Mouse (Mus musculus) gastrocnemius, postnatal 25 days (tissue): ENCODE results near the gene Kcnq1. TPM values are rescaled to one million over a fixed set of nuclear protein-coding genes. Genes with fewer than 3 reads are reported as not detected.

ENCODE experiments used
- DNase-seq: peaks from one replicate; pipeline ENCODE4 v3.0.0; 2022
- total RNA-seq, 2 experiments: library from RNA; stranded (reverse); gene quantifications; 1 replicate in 1 of 2; 2 replicates in 1 of 2; pipeline ENCODE4 v1.2.3; 2021

Gene Kcnq1
- total RNA-seq, 2 experiments from 2014 or later: 0.33 to 0.80 TPM

GRCm38 (mm10) chr7:143283625-143284024 is 177.5 kb downstream of the Kcnq1 start:
- DNase-seq: no peak

GRCm38 (mm10) chr7:143284866-143285265 is 178.7 kb downstream of the Kcnq1 start:
- DNase-seq: no peak

- no peak for DNase-seq
These were observed 179.3 kb downstream of the Kcnq1 start for GRCm38 (mm10) chr7:143285440-143285839.

- DNase-seq: no peak
These were observed 180.5 kb downstream of the Kcnq1 start for GRCm38 (mm10) chr7:143286532-143287290.

- DNase-seq: no peak
These were observed 182.0 kb downstream of the Kcnq1 start for GRCm38 (mm10) chr7:143288135-143288534.

DNA sequence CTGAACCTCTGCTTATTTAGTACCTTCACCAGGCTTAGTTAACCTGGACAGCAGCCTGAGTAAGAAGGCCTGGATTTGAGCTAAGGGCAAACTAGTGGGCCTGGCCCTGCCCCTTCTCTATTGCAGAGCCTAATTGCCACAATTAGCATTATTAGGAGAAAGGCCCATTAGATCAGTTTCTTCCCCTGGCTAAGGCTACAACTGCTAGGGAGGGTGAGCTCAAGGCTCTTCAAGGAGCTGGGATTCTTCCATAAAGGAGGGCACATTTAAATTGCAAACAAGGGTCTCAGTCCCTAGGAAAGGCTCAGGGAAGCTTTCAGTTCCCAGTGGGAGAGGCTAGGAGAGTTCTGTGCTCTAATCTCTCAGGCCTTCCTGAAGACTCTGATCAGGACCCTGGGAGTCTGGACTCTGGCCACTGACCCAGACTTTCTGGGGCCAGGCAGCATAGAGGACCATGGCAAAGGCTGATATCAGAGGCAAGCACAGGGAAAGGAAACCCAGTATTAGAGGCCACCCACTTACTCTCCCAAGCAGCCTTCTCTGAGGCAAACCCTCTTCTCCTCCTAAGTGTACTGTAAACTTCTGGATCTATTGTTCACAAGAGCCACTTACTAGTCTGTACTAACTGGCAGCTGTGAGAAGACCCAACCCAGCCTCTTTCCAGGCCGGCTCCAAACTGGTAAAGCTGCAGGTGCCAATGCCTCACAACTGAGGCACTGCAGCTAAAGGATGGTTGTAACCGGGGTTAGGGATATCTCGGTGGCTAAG is 183.1 kb downstream of the Kcnq1 start:
- DNase-seq: no peak

DNA sequence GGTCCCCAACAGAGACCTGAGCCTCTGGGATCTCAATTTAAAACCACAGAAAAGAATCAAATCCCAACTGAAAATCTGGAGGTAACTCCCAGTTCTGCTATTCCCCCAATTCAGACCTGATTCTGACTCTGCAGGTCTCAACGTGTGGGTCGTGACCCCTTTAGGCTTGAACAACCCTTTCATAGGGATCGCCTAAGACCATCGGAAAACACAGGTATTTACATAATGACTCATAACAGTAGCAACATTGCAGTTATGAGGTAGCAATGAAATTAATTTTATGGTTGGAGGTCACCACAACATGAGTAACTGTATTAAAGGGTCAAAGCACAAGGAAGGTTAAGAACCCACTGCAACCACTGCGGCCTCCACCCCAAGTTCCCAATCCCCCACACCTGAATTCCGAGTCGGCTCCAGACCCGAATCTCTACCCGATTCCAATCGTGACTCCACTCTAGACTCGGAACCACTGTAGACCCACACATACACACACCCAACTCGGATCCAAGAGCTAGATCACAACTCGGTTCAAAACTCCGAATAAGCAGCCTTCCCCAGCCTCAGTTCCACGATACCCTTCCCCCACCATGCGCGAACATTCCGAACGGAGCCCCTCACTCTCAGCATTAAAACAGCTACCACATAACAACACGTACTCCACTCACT is 188.7 kb downstream of the Kcnq1 start:
- DNase-seq: no peak

- DNase-seq: peak; percentile 29
These were observed 189.3 kb downstream of the Kcnq1 start for GRCm38 (mm10) chr7:143295356-143296000.

GRCm38 (mm10) chr7:143296001-143296379 is 189.8 kb downstream of the Kcnq1 start:
- no peak for DNase-seq

GRCm38 (mm10) chr7:143296384-143296801 is 190.2 kb downstream of the Kcnq1 start:
- DNase-seq: peak; percentile 89

DNA sequence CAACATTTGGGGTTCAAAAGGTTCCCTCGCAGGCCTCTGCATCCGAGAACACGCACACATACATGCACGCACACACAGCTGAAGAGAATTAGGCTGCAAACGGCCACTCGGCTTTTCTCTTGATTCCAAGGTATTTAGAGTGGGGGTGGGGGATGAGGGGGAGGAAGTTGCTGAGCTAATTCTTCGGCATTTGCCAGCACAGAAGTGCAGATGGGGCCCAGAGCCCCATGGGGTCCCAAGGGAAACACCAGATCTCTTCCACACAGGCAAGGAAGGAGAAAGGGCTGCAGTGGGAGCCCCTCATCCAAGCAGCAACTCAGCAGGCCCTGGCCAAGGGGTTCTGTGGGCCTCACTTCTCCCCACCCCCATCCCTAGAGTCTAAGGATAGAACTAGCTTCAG is 193.9 kb downstream of the Kcnq1 start:
- DNase-seq: no peak

- DNase-seq: no peak
These were observed 194.5 kb downstream of the Kcnq1 start for GRCm38 (mm10) chr7:143300681-143301080.

DNA sequence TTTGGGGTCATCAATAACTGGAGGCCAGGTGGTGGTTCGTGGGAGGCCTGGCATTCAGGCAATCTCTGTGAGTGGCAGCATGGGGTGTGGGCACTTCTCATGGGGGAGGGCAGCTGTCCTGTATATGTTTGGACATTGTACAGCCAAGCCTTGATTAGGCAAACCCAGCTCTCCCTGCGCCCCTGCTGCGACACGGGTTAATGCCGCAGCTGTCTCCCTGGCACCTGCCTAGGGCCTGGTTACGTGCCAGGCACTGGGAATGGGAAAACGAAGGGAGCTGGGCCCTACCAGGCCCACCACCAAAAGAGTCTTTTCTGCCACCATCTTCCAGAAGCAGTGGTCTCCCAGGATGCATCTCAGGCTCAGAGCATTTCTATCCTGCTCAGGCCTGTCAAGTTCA is 196.0 kb downstream of the Kcnq1 start:
- DNase-seq: no peak

GRCm38 (mm10) chr7:143302593-143303238 is 196.6 kb downstream of the Kcnq1 start:
- DNase-seq: no peak

DNA sequence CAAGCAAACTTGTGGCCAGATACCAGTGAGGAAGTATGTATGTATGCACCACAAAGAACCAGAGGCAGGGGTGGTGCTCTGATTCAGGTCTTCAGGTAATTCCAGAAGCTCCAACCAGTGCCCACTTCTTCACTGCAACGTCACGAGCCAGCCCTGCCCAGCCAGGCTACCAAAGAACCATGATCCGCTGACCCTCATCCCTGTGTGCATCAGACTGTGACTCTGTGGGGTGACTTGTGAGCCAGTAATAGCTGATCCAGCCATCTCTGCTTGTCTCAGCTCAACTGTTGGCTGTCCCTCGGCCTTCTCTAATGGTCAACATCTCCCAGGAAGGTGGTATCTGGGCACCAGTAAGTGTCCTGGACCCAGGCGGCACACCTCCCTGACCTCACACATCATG is 197.4 kb downstream of the Kcnq1 start:
- DNase-seq: no peak

- DNase-seq: no peak
These were observed 199.6 kb downstream of the Kcnq1 start for GRCm38 (mm10) chr7:143305808-143306207.

DNA sequence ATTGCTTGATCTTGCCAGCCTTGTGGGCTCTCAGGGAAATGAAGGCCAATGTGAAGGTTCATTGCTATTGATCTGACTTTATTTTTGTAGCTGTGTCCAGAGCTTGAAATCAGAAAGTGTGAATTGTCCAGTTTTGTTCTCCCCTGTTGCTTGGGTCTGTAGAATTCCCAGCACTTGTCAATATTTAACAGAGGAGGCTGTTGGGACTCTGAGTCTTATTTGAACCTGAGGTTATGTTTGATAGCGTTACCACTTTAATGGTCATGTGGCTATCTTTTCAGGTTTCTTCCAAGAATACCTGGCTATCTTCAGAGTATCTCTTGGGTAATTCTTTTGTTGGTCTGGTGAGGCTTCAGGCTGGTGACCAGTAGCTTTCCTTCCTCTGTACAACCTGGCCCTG is 201.8 kb downstream of the Kcnq1 start:
- no peak for DNase-seq

GRCm38 (mm10) chr7:143310311-143310710 is 204.1 kb downstream of the Kcnq1 start:
- DNase-seq: no peak

- no peak for DNase-seq
These were observed 204.7 kb downstream of the Kcnq1 start for GRCm38 (mm10) chr7:143310847-143311246.

DNA sequence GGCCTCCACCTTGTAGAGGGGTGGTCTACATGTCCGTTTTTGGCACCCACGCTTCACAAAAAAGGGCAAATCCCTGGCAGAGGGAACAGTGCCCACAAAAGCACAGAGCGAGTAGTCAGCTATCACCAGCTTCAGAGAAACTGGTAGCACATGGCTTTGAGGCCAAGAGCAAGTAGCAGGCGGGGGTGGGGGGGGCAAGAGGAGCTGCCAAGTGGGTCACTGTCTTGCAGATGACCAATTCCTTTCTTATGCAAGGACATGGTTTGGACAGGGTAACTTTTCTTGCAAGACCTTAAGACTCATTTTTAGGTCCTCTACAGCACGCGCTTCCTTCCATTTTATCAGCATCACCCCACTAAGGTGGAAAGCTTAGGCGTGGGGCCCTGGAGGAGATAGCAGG is 205.3 kb downstream of the Kcnq1 start:
- DNase-seq: no peak

DNA sequence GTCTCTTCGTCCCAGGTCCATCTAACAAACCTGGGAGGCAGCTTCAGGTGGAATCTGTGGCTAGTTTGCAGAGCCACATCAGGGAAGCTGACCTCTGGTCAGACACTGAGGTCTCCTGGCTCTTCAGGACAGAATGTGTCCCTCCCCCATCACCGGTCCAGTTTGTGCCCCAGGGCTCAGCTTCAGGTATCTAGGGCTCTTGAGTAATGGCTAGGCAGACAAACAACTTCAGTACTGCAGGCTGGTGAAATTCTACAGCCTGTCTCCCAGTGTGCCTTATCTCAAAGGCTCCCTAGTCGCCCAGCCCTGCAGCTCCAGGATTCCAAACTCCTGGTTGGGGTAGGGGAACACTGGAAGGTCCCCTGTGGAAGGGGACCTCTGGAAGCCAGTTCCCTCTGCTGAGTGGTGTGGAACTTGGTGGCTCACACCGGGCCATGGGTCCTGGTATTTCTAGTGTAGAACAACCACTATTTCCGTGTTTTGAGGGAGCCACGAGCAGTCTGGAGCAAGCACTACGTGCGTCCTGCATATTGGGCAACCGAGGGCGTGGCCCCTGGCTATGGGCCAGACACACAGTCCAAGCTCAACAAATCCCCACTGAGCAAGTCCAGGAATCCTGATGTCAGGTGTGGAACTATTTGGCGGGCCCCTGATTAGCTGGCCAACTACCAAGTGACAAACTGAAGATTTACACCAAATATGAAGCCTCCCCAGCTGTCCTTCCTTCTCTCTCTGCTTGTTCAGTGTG is 207.6 kb downstream of the Kcnq1 start:
- peak; percentile 64 for DNase-seq
